ENCODE assay signal across 9 mouse cellular contexts in genomic region chrX:101254740-101255139, GRCm38 (mm10). TPM values are rescaled to one million over a fixed set of nuclear protein-coding genes. Genes with fewer than 3 reads are reported as not detected.
DNase-seq lines count a peak whose midpoint lies in the region; ATAC-seq and TF ChIP-seq lines count a peak whose summit lies in the region.
"Had no signal": no experiment of that assay in that cellular context is flagged by ENCODE, and none has a peak within 500 bp of the region (broad histone marks: within the 10 kb centered on the region; RNA-seq: fewer than 3 reads in every experiment).

No protein-coding gene starts in this region.

- WGBS in hindbrain, embryonic 12.5 days = 17% methylated on average over 26 of the region's 26 CpGs
- WGBS in lung, postnatal 0 days = 17% methylated on average over 22 of the region's 26 CpGs

- H3K4me2 ChIP-seq in hindbrain, embryonic 12.5 days (replicated peaks) = peak overlapping the region; percentile 61
- H3K4me2 ChIP-seq in lung, postnatal 0 days (replicated peaks; ENCODE audit: low read depth, low read length) = peak overlapping the region; percentile 79

- TF ChIP-seq EP300 in lung, postnatal 0 days (IDR thresholded peaks at IDR 0.05) = no peak

- peaks cover 6% of the 10 kb centered on the region; the same call in 1 of the 2 replicates for H3K36me3 ChIP-seq in hindbrain, embryonic 12.5 days
- H3K36me3 ChIP-seq in lung, postnatal 0 days (ENCODE audit: insufficient read depth, low read length) = no peaks in the 10 kb centered on the region

- no peak overlapping the region for H3K27ac ChIP-seq in hindbrain, embryonic 12.5 days
- H3K27ac ChIP-seq in lung, postnatal 0 days (ENCODE audit: low read length) = no peak overlapping the region

- H3K4me1 ChIP-seq in hindbrain, embryonic 12.5 days = no peaks in the 10 kb centered on the region
- no peaks in the 10 kb centered on the region for H3K4me1 ChIP-seq in lung, postnatal 0 days (ENCODE audit: insufficient read depth, low read depth, low read length)

- peak; percentile 19 to 58 for DNase-seq in adrenal gland, adult (ENCODE audit: inconsistent age in 2 of 2, low spot score in 1 of 2)
- DNase-seq in adrenal gland, postnatal 4 days (ENCODE audit: low spot score in 2 of 2) = no peak
- peak; percentile 14 for DNase-seq in ovary, postnatal 36 days (ENCODE audit: low spot score)
- no peak for DNase-seq in ovary, postnatal 10 days (ENCODE audit: low spot score)
- no peak for DNase-seq in lung, postnatal 0 days (ENCODE audit: low spot score)
- no peak for DNase-seq in urinary bladder, postnatal 36 days (ENCODE audit: low spot score in 2 of 2)
- DNase-seq in thymus, postnatal 25 days = no peak

- peaks cover 3% of the 10 kb centered on the region for H3K27me3 ChIP-seq in hindbrain, embryonic 12.5 days
- no peaks in the 10 kb centered on the region for H3K27me3 ChIP-seq in lung, postnatal 0 days (replicated peaks; ENCODE audit: insufficient read depth, low read length)

- peak overlapping the region; percentile 51 for H3K4me3 ChIP-seq in hindbrain, embryonic 12.5 days
- H3K4me3 ChIP-seq in lung, postnatal 0 days (ENCODE audit: low read depth, low read length) = peak overlapping the region; percentile 53

- no peaks in the 10 kb centered on the region for H3K9me3 ChIP-seq in hindbrain, embryonic 12.5 days (replicated peaks)
- H3K9me3 ChIP-seq in lung, postnatal 0 days (ENCODE audit: low read length) = no peaks in the 10 kb centered on the region

- 0 out of 2 replicates have a peak, but pooled peaks have one; percentile 26 for ATAC-seq in hindbrain, embryonic 12.5 days (ENCODE audit: low FRiP score)
- peak; percentile 8; the same call in 1 of the 2 replicates for ATAC-seq in lung, postnatal 0 days

- no peak for TF ChIP-seq CTCF in lung, postnatal 0 days (IDR thresholded peaks at IDR 0.05)

- H3K9ac ChIP-seq in hindbrain, embryonic 12.5 days = peak overlapping the region; percentile 53
- H3K9ac ChIP-seq in lung, postnatal 0 days (replicated peaks; ENCODE audit: low read depth) = peak overlapping the region; percentile 26; the same call in 1 of the 2 replicates

RNA-seq across cellular contexts. Expression of gene Foxo4, which starts 0.4 kb away (rescaled TPM):
- 10 to 100 TPM; 32.3 to 36.8 TPM for total RNA-seq in adrenal gland, postnatal 4 days (2021)
- polyA plus RNA-seq in hindbrain, embryonic 12.5 days (2016; fragmentation: Nextera tagmentation; extraction: Ambion mirVana) = 1.8 and 2.4 TPM in 2 replicates
- polyA plus RNA-seq in lung, postnatal 0 days (2015; fragmentation: Nextera tagmentation; extraction: Ambion mirVana) = 2.9 and 3.1 TPM in 2 replicates

RNA-seq across cellular contexts. Expression of gene Gm614, which starts 9.1 kb away (rescaled TPM):
- 1 to 10 TPM in 1 of 2 experiments, under 1 TPM in 1; 0.84 to 1.2 TPM for total RNA-seq in adrenal gland, postnatal 4 days (2021)
- not detected in 2 replicates for polyA plus RNA-seq in hindbrain, embryonic 12.5 days (2016; fragmentation: Nextera tagmentation; extraction: Ambion mirVana)
- 0.25 and 0.27 TPM in 2 replicates for polyA plus RNA-seq in lung, postnatal 0 days (2015; fragmentation: Nextera tagmentation; extraction: Ambion mirVana)

RNA-seq across cellular contexts. Expression of gene Il2rg, which starts 13.3 kb away (rescaled TPM):
- 10 to 100 TPM; 10.4 TPM for total RNA-seq in adrenal gland, postnatal 4 days (2021)
- polyA plus RNA-seq in hindbrain, embryonic 12.5 days (2016; fragmentation: Nextera tagmentation; extraction: Ambion mirVana) = 3.5 and 4.0 TPM in 2 replicates
- polyA plus RNA-seq in lung, postnatal 0 days (2015; fragmentation: Nextera tagmentation; extraction: Ambion mirVana) = 58.3 and 59.1 TPM in 2 replicates

RNA-seq across cellular contexts. Expression of gene Gm20489, which starts 14.1 kb away (rescaled TPM):
- not detected for total RNA-seq in adrenal gland, postnatal 4 days (2021)
- polyA plus RNA-seq in hindbrain, embryonic 12.5 days (2016; fragmentation: Nextera tagmentation; extraction: Ambion mirVana) = not detected in 2 replicates
- not detected in 2 replicates for polyA plus RNA-seq in lung, postnatal 0 days (2015; fragmentation: Nextera tagmentation; extraction: Ambion mirVana)
- polyA plus RNA-seq: gonadal fat pad, adult 2 months had no signal

RNA-seq across cellular contexts. Expression of gene Med12, which starts 19.1 kb away (rescaled TPM):
- total RNA-seq in adrenal gland, postnatal 4 days (2021) = 10 to 100 TPM; 43.6 to 48.7 TPM
- polyA plus RNA-seq in hindbrain, embryonic 12.5 days (2016; fragmentation: Nextera tagmentation; extraction: Ambion mirVana) = 38.9 and 39.2 TPM in 2 replicates
- polyA plus RNA-seq in lung, postnatal 0 days (2015; fragmentation: Nextera tagmentation; extraction: Ambion mirVana) = 19.8 and 20.6 TPM in 2 replicates

Comparison
In these comparisons a context has a peak if more than half of its experiments do, and no peak if none do; other contexts are left out.
1. DNase-seq: peak in adrenal gland, adult (2 of 2) and ovary, postnatal 36 days (single experiment); none in adrenal gland, postnatal 4 days (0 of 2), ovary, postnatal 10 days (single experiment), lung, postnatal 0 days (single experiment), urinary bladder, postnatal 36 days (0 of 2) and thymus, postnatal 25 days (single experiment).
2. RNA of gene Il2rg, which starts 13.3 kb away (polyA plus RNA-seq): 58.3 to 59.1 TPM in lung, postnatal 0 days; 3.5 to 4.0 TPM in hindbrain, embryonic 12.5 days; every median in the first group is over 10 times any median in the second.